Mouse (Mus musculus): ENCODE measurements around the gene 4930503E14Rik. TPM values are rescaled to one million over a fixed set of nuclear protein-coding genes. Genes with fewer than 3 reads are reported as not detected.
"Not testable (repeated sequence)": the region's sequence is repeated elsewhere in the genome, so short reads cannot be mapped to it uniquely, and the experiment has no call there.

Gene 4930503E14Rik
- not detected in 2 replicates for polyA plus RNA-seq (2014; fragmentation: Nextera tagmentation; extraction: Ambion mirVana)

GRCm38 (mm10) chr14:44213154-44213553, at the start of gene 4930503E14Rik:
4930503E14Rik (minus strand) TSS chr14:44213254.
- not testable (repeated sequence) for H3K4me2 ChIP-seq (ENCODE audit: low read depth, low read length); H3K9ac ChIP-seq (replicated peaks; ENCODE audit: low read depth, low read length); ATAC-seq (ENCODE audit: low read depth); H3K27me3 ChIP-seq (ENCODE audit: control insufficient read depth, insufficient read depth, low read length); H3K4me3 ChIP-seq (ENCODE audit: low read depth, low read length); H3K36me3 ChIP-seq (ENCODE audit: control insufficient read depth, insufficient read depth, low read length); H3K27ac ChIP-seq (ENCODE audit: low read depth, low read length); H3K4me1 ChIP-seq (ENCODE audit: control insufficient read depth, insufficient read depth, low read length); H3K9me3 ChIP-seq (ENCODE audit: control insufficient read depth, low read length)
- WGBS: 93% methylated on average over 3 of the region's 3 CpGs

DNA sequence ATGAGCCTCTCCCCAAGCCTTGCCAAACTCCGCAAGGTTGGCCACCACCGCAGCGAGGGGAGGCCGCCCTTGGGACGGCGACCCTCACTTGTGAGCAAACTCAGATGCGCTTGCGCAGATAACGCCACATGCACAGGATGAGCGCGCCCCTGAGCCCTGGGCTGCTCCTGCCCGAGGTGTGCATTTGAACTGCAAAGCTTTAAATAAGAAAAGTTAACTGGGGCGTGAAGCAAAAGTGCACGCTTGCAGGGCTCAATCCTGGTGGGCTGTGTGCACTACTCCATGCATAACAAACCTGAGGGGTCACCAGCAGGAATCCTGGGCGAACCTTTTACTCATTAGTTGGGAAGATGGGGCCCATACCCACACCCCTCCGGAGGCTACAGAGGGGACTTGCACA, 35.0 kb upstream of the 4930503E14Rik start:
- H3K4me3 ChIP-seq (ENCODE audit: low read depth, low read length): no peak overlapping the region
- H3K4me2 ChIP-seq (ENCODE audit: low read depth, low read length): no peak overlapping the region
- no peak for ATAC-seq (ENCODE audit: low read depth)
- H3K9ac ChIP-seq (replicated peaks; ENCODE audit: low read depth, low read length): no peak overlapping the region
- H3K27ac ChIP-seq (ENCODE audit: low read depth, low read length): no peak overlapping the region
- no peaks in the 10 kb centered on the region for H3K36me3 ChIP-seq (ENCODE audit: control insufficient read depth, insufficient read depth, low read length)
- WGBS: 91% methylated on average over 16 of the region's 16 CpGs
- no peaks in the 10 kb centered on the region for H3K27me3 ChIP-seq (ENCODE audit: control insufficient read depth, insufficient read depth, low read length)
- H3K9me3 ChIP-seq (ENCODE audit: control insufficient read depth, low read length): no peaks in the 10 kb centered on the region
- H3K4me1 ChIP-seq (ENCODE audit: control insufficient read depth, insufficient read depth, low read length): no peaks in the 10 kb centered on the region

GRCm38 (mm10) chr14:44197361-44197760, 15.7 kb downstream of the 4930503E14Rik start, which contains the start of gene Gm8212:
Gm8212 (plus strand) TSS chr14:44197661.
- H3K27ac ChIP-seq (ENCODE audit: low read depth, low read length); H3K4me2 ChIP-seq (ENCODE audit: low read depth, low read length); H3K9ac ChIP-seq (replicated peaks; ENCODE audit: low read depth, low read length); H3K4me3 ChIP-seq (ENCODE audit: low read depth, low read length); H3K27me3 ChIP-seq (ENCODE audit: control insufficient read depth, insufficient read depth, low read length); H3K9me3 ChIP-seq (ENCODE audit: control insufficient read depth, low read length); H3K4me1 ChIP-seq (ENCODE audit: control insufficient read depth, insufficient read depth, low read length); ATAC-seq (ENCODE audit: low read depth); H3K36me3 ChIP-seq (ENCODE audit: control insufficient read depth, insufficient read depth, low read length): not testable (repeated sequence)
- 89% methylated on average over 1 of the region's 3 CpGs for WGBS

DNA sequence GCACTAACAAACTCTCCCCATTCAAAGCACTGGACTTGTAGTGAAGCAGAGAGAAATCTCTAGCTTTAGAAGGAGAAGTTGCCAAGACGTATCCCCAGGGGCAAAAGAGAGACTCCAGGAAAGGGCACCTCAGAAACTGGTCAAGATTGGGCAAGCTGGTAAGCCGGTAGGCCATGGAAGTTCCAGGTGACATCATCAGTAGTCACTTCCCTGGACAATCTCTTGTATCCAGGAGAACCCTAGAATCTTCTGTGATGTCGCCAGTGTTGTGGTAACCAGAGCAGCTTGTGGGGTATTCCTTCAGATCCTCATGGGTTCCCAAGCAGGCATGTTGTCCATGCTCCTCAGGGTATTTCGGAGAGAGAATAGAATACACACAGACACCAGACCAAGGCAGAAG, 89.5 kb downstream of the 4930503E14Rik start, which contains the start of gene Gm3327:
Gm3327 (plus strand) TSS at position 301 of the 400 bp plus-strand sequence.
- H3K27me3 ChIP-seq (ENCODE audit: control insufficient read depth, insufficient read depth, low read length); H3K27ac ChIP-seq (ENCODE audit: low read depth, low read length); H3K4me3 ChIP-seq (ENCODE audit: low read depth, low read length); H3K9me3 ChIP-seq (ENCODE audit: control insufficient read depth, low read length); H3K4me2 ChIP-seq (ENCODE audit: low read depth, low read length); H3K9ac ChIP-seq (replicated peaks; ENCODE audit: low read depth, low read length); H3K36me3 ChIP-seq (ENCODE audit: control insufficient read depth, insufficient read depth, low read length); ATAC-seq (ENCODE audit: low read depth); H3K4me1 ChIP-seq (ENCODE audit: control insufficient read depth, insufficient read depth, low read length): not testable (repeated sequence)
- WGBS: 85% methylated on average over 3 of the region's 4 CpGs

Other genes starting within 250 kb of the 4930503E14Rik start
- gene Ang6, start 211.0 kb downstream of the 4930503E14Rik start, polyA plus RNA-seq (2014; fragmentation: Nextera tagmentation; extraction: Ambion mirVana): not detected in 2 replicates
- gene Ear2, start 110.6 kb downstream of the 4930503E14Rik start, polyA plus RNA-seq (2014; fragmentation: Nextera tagmentation; extraction: Ambion mirVana): not detected in 2 replicates
- not detected in 2 replicates for gene Gm3327, start 89.4 kb downstream of the 4930503E14Rik start, polyA plus RNA-seq (2014; fragmentation: Nextera tagmentation; extraction: Ambion mirVana)
- not detected in 2 replicates for gene Gm8212, start 15.6 kb downstream of the 4930503E14Rik start, polyA plus RNA-seq (2014; fragmentation: Nextera tagmentation; extraction: Ambion mirVana)
- not detected in 2 replicates for gene Gm8220, start 72.3 kb upstream of the 4930503E14Rik start, polyA plus RNA-seq (2014; fragmentation: Nextera tagmentation; extraction: Ambion mirVana)
- gene Gm5930, start 125.3 kb upstream of the 4930503E14Rik start, polyA plus RNA-seq (2014; fragmentation: Nextera tagmentation; extraction: Ambion mirVana): not detected in 2 replicates
- not detected in 2 replicates for gene Gm8229, start 152.1 kb upstream of the 4930503E14Rik start, polyA plus RNA-seq (2014; fragmentation: Nextera tagmentation; extraction: Ambion mirVana)
- gene Gm3371, start 197.4 kb upstream of the 4930503E14Rik start, polyA plus RNA-seq (2014; fragmentation: Nextera tagmentation; extraction: Ambion mirVana): not detected in 2 replicates
- gene Gm8232, start 220.4 kb upstream of the 4930503E14Rik start, polyA plus RNA-seq (2014; fragmentation: Nextera tagmentation; extraction: Ambion mirVana): not detected in 2 replicates

Data from neural tube, embryonic 14.5 days (tissue).